Mouse (Mus musculus) bone marrow macrophage, adult 2 months (primary cell): ENCODE results near the gene Gm10272. TPM values are rescaled to one million over a fixed set of nuclear protein-coding genes. Genes with fewer than 3 reads are reported as not detected.

Experiments used
- H3K27ac ChIP-seq: 2 replicates; pipeline ENCODE4 v1.5.1; 2012; ENCODE audit warnings: low read depth, low read length; ENCODE audit not compliant: insufficient read depth
- H3K4me1 ChIP-seq: 2 replicates; pipeline ENCODE4 v1.6.1; 2012; ENCODE audit warnings: low read length; ENCODE audit not compliant: control insufficient read depth, insufficient read depth
- H3K4me3 ChIP-seq: 2 replicates; pipeline ENCODE4 v1.5.1; 2012; ENCODE audit warnings: mild to moderate bottlenecking, low read length, moderate library complexity; ENCODE audit not compliant: insufficient read depth
- CTCF ChIP-seq: IDR thresholded peaks from 2 replicates; pipeline ENCODE4 v1.5.1; 2012; ENCODE audit warnings: low read depth, mild to moderate bottlenecking, low read length, moderate library complexity
- POLR2A ChIP-seq: IDR thresholded peaks from 2 replicates; pipeline ENCODE4 v1.6.1; 2012; ENCODE audit warnings: mild to moderate bottlenecking, low read depth, low read length, borderline replicate concordance
- polyA plus RNA-seq: library from polyadenylated mRNA; stranded (reverse); fragments of >200 nt; gene quantifications from 2 replicates; pipeline ENCODE4 v1.2.4, GENCODE M21; 2012; ENCODE audit not compliant: missing spikeins, insufficient read depth, insufficient read length

Gm10272 gene
- not detected in 2 replicates for polyA plus RNA-seq

DNA sequence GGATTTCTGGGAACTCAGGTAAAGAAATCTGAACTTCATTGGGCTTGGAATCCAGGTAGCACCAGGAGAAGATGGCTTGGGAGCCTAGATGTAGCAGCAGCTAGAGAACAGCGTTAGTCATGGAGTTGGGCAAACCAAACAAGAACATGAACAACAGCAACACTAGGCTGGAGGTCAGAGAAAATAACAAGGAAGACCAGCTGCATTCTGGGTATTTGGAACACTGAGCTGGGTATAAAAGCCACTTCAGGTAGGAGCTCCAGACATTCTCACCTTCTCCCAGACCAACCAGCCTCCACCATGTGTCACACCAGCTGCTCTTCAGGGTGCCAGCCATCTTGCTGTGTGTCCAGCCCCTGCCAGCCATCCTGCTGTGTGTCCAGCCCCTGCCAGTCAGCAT, at the start of gene Gm10272:
Gene Gm10272 (plus strand): TSS at position 301 of the 400 bp plus-strand sequence.
- no peaks in the 10 kb centered on the region for H3K4me1 ChIP-seq
- TF ChIP-seq POLR2A = no peak
- no peak for TF ChIP-seq CTCF
- no peak within 1 kb of the TSS for H3K27ac ChIP-seq
- H3K4me3 ChIP-seq = no peak within 1 kb of the TSS

DNA sequence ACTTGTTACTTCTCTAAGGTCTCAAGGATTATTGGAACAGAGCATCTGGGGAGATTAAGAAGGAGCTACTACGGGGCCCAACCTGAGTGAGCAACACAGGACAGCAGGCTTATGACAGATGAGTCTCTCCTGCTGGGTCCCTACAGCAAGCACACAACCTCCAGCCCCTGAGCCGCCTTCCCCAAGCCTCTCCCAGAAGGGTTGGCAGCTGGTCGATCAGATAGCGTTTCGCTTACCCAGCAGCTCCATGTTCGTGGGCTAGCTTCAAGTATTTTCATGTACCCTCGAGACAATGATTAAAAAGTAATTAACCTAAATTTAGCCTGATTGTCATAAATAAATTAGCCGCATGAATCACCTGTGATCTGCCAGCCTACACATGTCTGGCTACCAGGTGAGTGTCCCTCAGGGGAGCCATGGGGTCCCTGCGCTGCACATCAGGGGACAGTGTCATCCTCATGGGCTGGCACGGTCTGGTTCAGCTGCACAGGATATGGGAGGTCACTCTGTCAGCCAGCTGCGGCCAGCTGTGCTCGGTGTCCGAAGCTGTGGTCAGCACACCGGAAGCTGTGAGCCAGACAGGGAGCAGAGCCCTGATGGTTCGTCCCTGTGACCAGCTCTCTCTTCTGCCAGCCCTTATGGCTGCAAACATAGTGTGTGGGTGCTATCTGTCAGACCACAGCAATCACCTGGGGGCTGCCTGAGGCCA, 48.0 kb upstream of the Gm10272 start:
- no peak overlapping the region for H3K4me3 ChIP-seq
- H3K27ac ChIP-seq = no peak overlapping the region
- no peak for TF ChIP-seq CTCF
- TF ChIP-seq POLR2A = no peak

GRCm38 (mm10) chr10:77663949-77664665, 42.3 kb upstream of the Gm10272 start:
- Histone ChIP-seq H3K4me3 (no peak overlapping the region), H3K27ac (no peak overlapping the region), H3K4me1 (peaks cover 15% of the 10 kb centered on the region)
- TF ChIP-seq CTCF (no peak), POLR2A (no peak)

More for the DNA sequence above, 48.0 kb upstream of the Gm10272 start:
- H3K4me1 ChIP-seq = peaks cover 21% of the 10 kb centered on the region

DNA sequence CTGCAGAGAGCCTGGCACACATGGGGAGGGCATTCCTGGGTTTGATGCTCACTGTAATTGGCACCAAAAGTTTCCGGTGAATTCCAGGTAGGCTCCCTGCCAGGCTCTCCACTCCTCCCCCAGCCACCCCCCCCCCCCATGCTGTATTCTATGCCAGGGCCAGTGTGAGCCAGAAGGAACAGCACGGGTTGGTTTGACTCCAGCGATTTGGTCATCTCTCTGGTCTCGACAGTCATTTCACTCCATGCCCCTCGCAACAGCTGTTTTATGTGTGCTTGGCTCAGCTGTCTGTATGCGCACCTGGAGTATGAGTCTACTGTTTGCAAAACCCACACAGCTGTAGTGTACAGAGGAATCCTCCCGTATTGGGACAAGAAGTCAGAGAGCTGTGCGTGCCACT, 40.1 kb upstream of the Gm10272 start:
- peaks cover 14% of the 10 kb centered on the region for H3K4me1 ChIP-seq
- H3K27ac ChIP-seq = no peak overlapping the region
- H3K4me3 ChIP-seq = no peak overlapping the region
- no peak for TF ChIP-seq CTCF
- TF ChIP-seq POLR2A = no peak

GRCm38 (mm10) chr10:77667402-77667801, 39.0 kb upstream of the Gm10272 start:
- no peak for TF ChIP-seq CTCF
- TF ChIP-seq POLR2A = no peak
- peaks cover 10% of the 10 kb centered on the region for H3K4me1 ChIP-seq
- no peak overlapping the region for H3K27ac ChIP-seq
- H3K4me3 ChIP-seq = no peak overlapping the region

- Histone ChIP-seq H3K4me1 (no peaks in the 10 kb centered on the region), H3K4me3 (no peak overlapping the region), H3K27ac (no peak overlapping the region)
- TF ChIP-seq POLR2A (no peak), CTCF (no peak)
These were observed 35.7 kb upstream of the Gm10272 start for GRCm38 (mm10) chr10:77670710-77671109.

GRCm38 (mm10) chr10:77671519-77671918, 34.9 kb upstream of the Gm10272 start:
- Histone ChIP-seq H3K4me1 (no peaks in the 10 kb centered on the region), H3K27ac (no peak overlapping the region), H3K4me3 (no peak overlapping the region)
- TF ChIP-seq CTCF = no peak
- TF ChIP-seq POLR2A = no peak

- H3K27ac ChIP-seq = no peak overlapping the region
- no peak for TF ChIP-seq CTCF
- TF ChIP-seq POLR2A = no peak
- H3K4me1 ChIP-seq = no peaks in the 10 kb centered on the region
- no peak overlapping the region for H3K4me3 ChIP-seq
These were observed 32.7 kb upstream of the Gm10272 start for GRCm38 (mm10) chr10:77673765-77674164.

DNA sequence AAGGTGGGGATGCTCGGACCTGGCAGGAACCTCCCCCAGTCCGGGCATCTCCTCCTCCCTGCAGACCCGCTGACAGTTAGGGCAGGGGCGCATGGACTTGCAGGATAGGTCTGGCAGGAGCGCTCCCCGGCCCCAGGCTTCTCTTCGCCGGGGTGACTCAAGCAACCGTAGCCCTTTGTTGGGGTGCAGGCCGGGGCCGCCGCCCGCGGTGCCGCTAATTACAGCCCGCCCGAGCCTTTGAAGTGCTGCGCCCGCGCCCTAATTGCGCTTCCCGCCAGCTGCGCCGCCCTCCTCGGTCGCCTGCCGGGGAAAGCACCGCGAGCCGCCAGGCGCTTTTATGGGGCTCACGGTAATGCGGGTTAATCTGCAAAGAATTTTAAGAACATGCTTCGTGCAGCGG, 28.9 kb upstream of the Gm10272 start:
- Histone ChIP-seq H3K4me3 (no peak overlapping the region), H3K4me1 (no peaks in the 10 kb centered on the region), H3K27ac (no peak overlapping the region)
- TF ChIP-seq POLR2A = no peak
- no peak for TF ChIP-seq CTCF

DNA sequence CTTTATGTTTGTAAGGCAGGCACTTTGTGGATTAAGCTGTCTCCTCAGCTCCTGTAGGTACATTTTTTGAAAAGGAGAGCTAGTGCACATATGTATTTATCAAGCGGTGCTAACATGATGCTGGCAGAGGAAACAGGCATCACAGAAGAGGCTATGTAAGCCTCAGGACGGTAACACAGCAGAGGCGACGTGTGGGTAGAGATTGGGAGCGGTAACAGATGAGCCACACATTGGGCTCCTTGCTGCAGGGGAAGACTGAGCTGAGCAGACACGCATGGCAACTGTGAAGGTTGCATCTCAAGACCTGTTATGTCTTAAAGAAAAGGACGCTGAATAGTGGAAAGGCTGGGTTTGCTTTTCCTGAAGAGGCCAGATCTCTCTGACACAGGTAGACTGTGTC, 23.4 kb upstream of the Gm10272 start:
- TF ChIP-seq CTCF (no peak), POLR2A (no peak)
- Histone ChIP-seq H3K27ac (no peak overlapping the region), H3K4me1 (no peaks in the 10 kb centered on the region), H3K4me3 (no peak overlapping the region)
